In genomic region chr2:11722564-11722963, GRCm38 (mm10) we compare ENCODE assay signal across 22 mouse cellular contexts.
"Had no signal": no experiment of that assay in that cellular context is flagged by ENCODE, and none has a peak within 500 bp of the region (broad histone marks: within the 10 kb centered on the region; RNA-seq: fewer than 3 reads in every experiment).

No protein-coding gene starts in this region.

- ATAC-seq: forebrain, embryonic 13.5 days; forebrain, embryonic 14.5 days; forebrain, embryonic 15.5 days; forebrain, embryonic 16.5 days; forebrain, postnatal 0 days had no signal

- DNase-seq: cerebellum, adult 2 months; cerebellum, adult 8-10 months; cerebellum, adult 9-10 months; cerebellum, adult 9-11 months; cerebellum, postnatal 10 days; cerebellum, postnatal 14 days; cerebellum, postnatal 25 days; cerebellum, postnatal 36 days; embryo, embryonic 11 days; forebrain, postnatal 0 days; gastrocnemius, adult 2 months; gastrocnemius, postnatal 10 days; gastrocnemius, postnatal 14 days; gastrocnemius, postnatal 25 days; gastrocnemius, postnatal 36 days; heart, adult 11 months; heart, adult 18-20 months; heart, adult 2 months had no signal
